Comparison of ENCODE assay signal across 25 mouse cellular contexts in genomic region chr10:126349076-126349475, GRCm38 (mm10).
DNase-seq lines count a peak whose midpoint lies in the region; ATAC-seq lines count a peak whose summit lies in the region.
"Had no signal": no experiment of that assay in that cellular context is flagged by ENCODE, and none has a peak within 500 bp of the region (broad histone marks: within the 10 kb centered on the region; RNA-seq: fewer than 3 reads in every experiment).

No protein-coding gene starts in this region.

- H3K36me3 ChIP-seq in embryonic facial prominence, embryonic 14.5 days (ENCODE audit: control insufficient read depth, insufficient read depth, low read length) = no peaks in the 10 kb centered on the region
- H3K36me3 ChIP-seq in embryonic facial prominence, embryonic 10.5 days (replicated peaks) = no peaks in the 10 kb centered on the region
- H3K36me3 ChIP-seq in midbrain, embryonic 11.5 days (ENCODE audit: control insufficient read depth, insufficient read depth, low read length) = no peaks in the 10 kb centered on the region
- H3K36me3 ChIP-seq in midbrain, embryonic 10.5 days = no peaks in the 10 kb centered on the region
- no peaks in the 10 kb centered on the region for H3K36me3 ChIP-seq in midbrain, embryonic 16.5 days (ENCODE audit: control insufficient read depth, insufficient read depth, low read length)
- no peaks in the 10 kb centered on the region for H3K36me3 ChIP-seq in neural tube, embryonic 15.5 days
- no peaks in the 10 kb centered on the region for H3K36me3 ChIP-seq in kidney, embryonic 16.5 days (ENCODE audit: insufficient read depth, low read length)
- H3K36me3 ChIP-seq: G1E; hindbrain, embryonic 12.5 days; limb, embryonic 12.5 days; liver, embryonic 15.5 days; lung, embryonic 15.5 days had no signal

- peak; percentile 7 for DNase-seq in embryonic facial prominence, embryonic 14.5 days (ENCODE audit: low spot score)
- DNase-seq in embryonic facial prominence, embryonic 10.5 days (ENCODE audit: low spot score) = no peak
- no peak for DNase-seq in midbrain, embryonic 11.5 days (ENCODE audit: low spot score, missing footprints)
- no peak for DNase-seq in midbrain, embryonic 10.5 days (ENCODE audit: low spot score)
- DNase-seq: cerebellum, adult 2 months; cerebellum, postnatal 25 days; gastrocnemius, postnatal 14 days; heart, postnatal 36 days; kidney, adult 9 months; kidney, postnatal 25 days; lung, postnatal 36 days; right cerebral cortex, postnatal 4 days; thymus, adult 2 months; thymus, postnatal 4 days had no signal

- no peaks in the 10 kb centered on the region for H3K9me3 ChIP-seq in embryonic facial prominence, embryonic 14.5 days (ENCODE audit: control insufficient read depth, low read length)
- H3K9me3 ChIP-seq in embryonic facial prominence, embryonic 10.5 days = no peaks in the 10 kb centered on the region
- H3K9me3 ChIP-seq in midbrain, embryonic 11.5 days (ENCODE audit: control insufficient read depth, low read length) = no peaks in the 10 kb centered on the region
- H3K9me3 ChIP-seq in midbrain, embryonic 10.5 days (replicated peaks) = no peaks in the 10 kb centered on the region
- H3K9me3 ChIP-seq in midbrain, embryonic 16.5 days (replicated peaks; ENCODE audit: control insufficient read depth, low read length, poor library complexity, severe bottlenecking) = no peaks in the 10 kb centered on the region; the same call in 1 of the 2 replicates
- H3K9me3 ChIP-seq in neural tube, embryonic 15.5 days (replicated peaks) = no peaks in the 10 kb centered on the region
- H3K9me3 ChIP-seq in kidney, embryonic 16.5 days (ENCODE audit: low read length) = no peaks in the 10 kb centered on the region
- H3K9me3 ChIP-seq: hindbrain, embryonic 12.5 days; limb, embryonic 12.5 days; liver, embryonic 15.5 days; lung, embryonic 15.5 days had no signal

- no peak overlapping the region for H3K4me3 ChIP-seq in embryonic facial prominence, embryonic 14.5 days (ENCODE audit: low read depth, low read length)
- H3K4me3 ChIP-seq in embryonic facial prominence, embryonic 10.5 days = no peak overlapping the region
- H3K4me3 ChIP-seq in midbrain, embryonic 11.5 days (ENCODE audit: low read depth, low read length) = no peak overlapping the region
- H3K4me3 ChIP-seq in midbrain, embryonic 10.5 days = no peak overlapping the region
- no peak overlapping the region for H3K4me3 ChIP-seq in midbrain, embryonic 16.5 days (ENCODE audit: low read depth, low read length)
- H3K4me3 ChIP-seq in neural tube, embryonic 15.5 days (replicated peaks) = no peak overlapping the region
- H3K4me3 ChIP-seq in kidney, embryonic 16.5 days (ENCODE audit: low read length) = no peak overlapping the region
- H3K4me3 ChIP-seq: hindbrain, embryonic 12.5 days; left cerebral cortex, adult 2 months; limb, embryonic 12.5 days; liver, embryonic 15.5 days; lung, embryonic 15.5 days had no signal

- no peak overlapping the region for H3K4me2 ChIP-seq in embryonic facial prominence, embryonic 14.5 days (ENCODE audit: low read depth, low read length)
- H3K4me2 ChIP-seq in midbrain, embryonic 11.5 days = no peak overlapping the region
- peak overlapping the region; percentile 12 for H3K4me2 ChIP-seq in midbrain, embryonic 16.5 days (ENCODE audit: low read length)
- H3K4me2 ChIP-seq in neural tube, embryonic 15.5 days = no peak overlapping the region
- H3K4me2 ChIP-seq in kidney, embryonic 16.5 days (replicated peaks; ENCODE audit: low read depth, low read length) = no peak overlapping the region
- H3K4me2 ChIP-seq: heart, embryonic 11.5 days; hindbrain, embryonic 12.5 days; limb, embryonic 12.5 days; liver, embryonic 15.5 days; lung, embryonic 15.5 days had no signal

- WGBS in embryonic facial prominence, embryonic 14.5 days = 69% methylated on average over 11 of the region's 11 CpGs
- WGBS in embryonic facial prominence, embryonic 10.5 days = 88% methylated on average over 11 of the region's 11 CpGs
- 79% methylated on average over 11 of the region's 11 CpGs for WGBS in midbrain, embryonic 11.5 days
- 87% methylated on average over 11 of the region's 11 CpGs for WGBS in midbrain, embryonic 10.5 days
- 44% methylated on average over 11 of the region's 11 CpGs for WGBS in midbrain, embryonic 16.5 days
- WGBS in neural tube, embryonic 15.5 days = 60% methylated on average over 11 of the region's 11 CpGs
- WGBS in kidney, embryonic 16.5 days = 77% methylated on average over 11 of the region's 11 CpGs

- no peak for ATAC-seq in embryonic facial prominence, embryonic 14.5 days (ENCODE audit: low read depth)
- peak; percentile 55; the same call in 1 of the 2 replicates for ATAC-seq in midbrain, embryonic 11.5 days (ENCODE audit: low FRiP score)
- peak; percentile 85 for ATAC-seq in midbrain, embryonic 16.5 days
- no peak for ATAC-seq in neural tube, embryonic 15.5 days (ENCODE audit: low FRiP score)
- no peak for ATAC-seq in kidney, embryonic 16.5 days (ENCODE audit: low FRiP score, low TSS enrichment)
- ATAC-seq: intestine, postnatal 0 days had no signal

- no peaks in the 10 kb centered on the region for H3K4me1 ChIP-seq in embryonic facial prominence, embryonic 14.5 days (ENCODE audit: control insufficient read depth, insufficient read depth, low read length)
- no peaks in the 10 kb centered on the region for H3K4me1 ChIP-seq in embryonic facial prominence, embryonic 10.5 days
- no peaks in the 10 kb centered on the region for H3K4me1 ChIP-seq in midbrain, embryonic 11.5 days (ENCODE audit: control insufficient read depth, insufficient read depth, low read length)
- 0 out of 2 replicates have a peak, but pooled peaks cover 3% of the 10 kb centered on the region for H3K4me1 ChIP-seq in midbrain, embryonic 10.5 days
- peaks cover 12% of the 10 kb centered on the region for H3K4me1 ChIP-seq in midbrain, embryonic 16.5 days (ENCODE audit: control insufficient read depth, insufficient read depth, low read length)
- H3K4me1 ChIP-seq in neural tube, embryonic 15.5 days = no peaks in the 10 kb centered on the region
- H3K4me1 ChIP-seq in kidney, embryonic 16.5 days (ENCODE audit: insufficient read depth, low read length) = no peaks in the 10 kb centered on the region
- H3K4me1 ChIP-seq: hindbrain, embryonic 12.5 days; limb, embryonic 12.5 days; liver, embryonic 15.5 days; lung, embryonic 15.5 days had no signal

- H3K27me3 ChIP-seq in embryonic facial prominence, embryonic 14.5 days (replicated peaks; ENCODE audit: control insufficient read depth, insufficient read depth, low read length) = no peaks in the 10 kb centered on the region
- no peaks in the 10 kb centered on the region for H3K27me3 ChIP-seq in embryonic facial prominence, embryonic 10.5 days (replicated peaks; ENCODE audit: low read depth, poor library complexity, severe bottlenecking)
- H3K27me3 ChIP-seq in midbrain, embryonic 11.5 days (ENCODE audit: control insufficient read depth, insufficient read depth, low read length) = no peaks in the 10 kb centered on the region
- no peaks in the 10 kb centered on the region for H3K27me3 ChIP-seq in midbrain, embryonic 10.5 days (ENCODE audit: low read depth, poor library complexity, severe bottlenecking)
- H3K27me3 ChIP-seq in midbrain, embryonic 16.5 days (ENCODE audit: control insufficient read depth, insufficient read depth, low read depth, low read length) = no peaks in the 10 kb centered on the region
- H3K27me3 ChIP-seq in neural tube, embryonic 15.5 days (replicated peaks) = no peaks in the 10 kb centered on the region
- no peaks in the 10 kb centered on the region for H3K27me3 ChIP-seq in kidney, embryonic 16.5 days (ENCODE audit: insufficient read depth, low read length)
- H3K27me3 ChIP-seq: hindbrain, embryonic 12.5 days; limb, embryonic 12.5 days; liver, embryonic 15.5 days; lung, embryonic 15.5 days had no signal

- H3K9ac ChIP-seq in embryonic facial prominence, embryonic 14.5 days (ENCODE audit: low read depth, low read length) = no peak overlapping the region
- H3K9ac ChIP-seq in midbrain, embryonic 11.5 days (ENCODE audit: low read length) = no peak overlapping the region
- peak overlapping the region; percentile 31; the same call in 1 of the 2 replicates for H3K9ac ChIP-seq in midbrain, embryonic 16.5 days (ENCODE audit: low read depth, low read length)
- H3K9ac ChIP-seq in neural tube, embryonic 15.5 days (replicated peaks) = no peak overlapping the region
- H3K9ac ChIP-seq in kidney, embryonic 16.5 days (replicated peaks; ENCODE audit: low read length) = no peak overlapping the region
- H3K9ac ChIP-seq: hindbrain, embryonic 12.5 days; limb, embryonic 12.5 days; liver, embryonic 15.5 days; lung, embryonic 15.5 days had no signal

- H3K27ac ChIP-seq in embryonic facial prominence, embryonic 14.5 days (replicated peaks; ENCODE audit: low read depth, low read length) = no peak overlapping the region
- no peak overlapping the region for H3K27ac ChIP-seq in embryonic facial prominence, embryonic 10.5 days (replicated peaks)
- H3K27ac ChIP-seq in midbrain, embryonic 11.5 days (ENCODE audit: low read depth, low read length) = no peak overlapping the region
- H3K27ac ChIP-seq in midbrain, embryonic 10.5 days (replicated peaks) = no peak overlapping the region
- peak overlapping the region; percentile 70 for H3K27ac ChIP-seq in midbrain, embryonic 16.5 days (ENCODE audit: low read length)
- no peak overlapping the region for H3K27ac ChIP-seq in neural tube, embryonic 15.5 days (replicated peaks)
- no peak overlapping the region for H3K27ac ChIP-seq in kidney, embryonic 16.5 days (ENCODE audit: low read length)
- H3K27ac ChIP-seq: hindbrain, embryonic 12.5 days; left cerebral cortex, adult 2 months; limb, embryonic 12.5 days; liver, embryonic 15.5 days; lung, embryonic 15.5 days had no signal

Comparison
In these comparisons a context has a peak if more than half of its experiments do, and no peak if none do; other contexts are left out.
1. ATAC-seq: peak in midbrain, embryonic 11.5 days (single experiment) and midbrain, embryonic 16.5 days (single experiment); none in embryonic facial prominence, embryonic 14.5 days (single experiment), neural tube, embryonic 15.5 days (single experiment) and kidney, embryonic 16.5 days (single experiment).